Mouse (Mus musculus) left cerebral cortex, adult 18-20 months (tissue): ENCODE measurements around the gene Itpr1. TPM values are rescaled to one million over a fixed set of nuclear protein-coding genes. Genes with fewer than 3 reads are reported as not detected.

Experiments
- DNase-seq, 2 experiments: peaks; one replicate each; pipeline ENCODE4 v3.0.0; 2021 to 2022; ENCODE audit warnings: low spot score in 2 of 2, mixed read lengths in 1 of 2
- total RNA-seq, 2 experiments: library from RNA; stranded (reverse); gene quantifications; 2 replicates each; pipeline ENCODE4 v1.2.3; 2021

Gene Itpr1
- total RNA-seq, 2 experiments from 2014 or later = 477 to 491 TPM

- DNase-seq = no peak
Observed at GRCm38 (mm10) chr6:108213481-108214293, 791 bp downstream of the Itpr1 start.

- DNase-seq = no peak
Observed at GRCm38 (mm10) chr6:108214294-108214925, 1.5 kb downstream of the Itpr1 start.

GRCm38 (mm10) chr6:108216091-108216490 lies 3.2 kb downstream of the Itpr1 start:
- no peak for DNase-seq

GRCm38 (mm10) chr6:108216832-108217231 lies 3.9 kb downstream of the Itpr1 start:
- DNase-seq = no peak

GRCm38 (mm10) chr6:108217987-108218386 lies 5.1 kb downstream of the Itpr1 start:
- no peak for DNase-seq

- no peak for DNase-seq
Observed at GRCm38 (mm10) chr6:108222435-108222834, 9.5 kb downstream of the Itpr1 start.

GRCm38 (mm10) chr6:108222875-108223274 lies 10.0 kb downstream of the Itpr1 start:
- no peak for DNase-seq

GRCm38 (mm10) chr6:108224361-108224760 lies 11.5 kb downstream of the Itpr1 start:
- no peak for DNase-seq

GRCm38 (mm10) chr6:108225027-108225426 lies 12.1 kb downstream of the Itpr1 start:
- no peak for DNase-seq

GRCm38 (mm10) chr6:108226230-108226629 lies 13.3 kb downstream of the Itpr1 start:
- no peak for DNase-seq

- no peak for DNase-seq
Observed at GRCm38 (mm10) chr6:108227461-108227860, 14.6 kb downstream of the Itpr1 start.

- no peak for DNase-seq
Observed at GRCm38 (mm10) chr6:108228048-108228447, 15.2 kb downstream of the Itpr1 start.

- DNase-seq = no peak
Observed at GRCm38 (mm10) chr6:108228601-108229000, 15.7 kb downstream of the Itpr1 start.

GRCm38 (mm10) chr6:108230608-108231007 lies 17.7 kb downstream of the Itpr1 start:
- DNase-seq = no peak

GRCm38 (mm10) chr6:108231892-108232710 lies 19.2 kb downstream of the Itpr1 start:
- DNase-seq = no peak

GRCm38 (mm10) chr6:108233070-108233469 lies 20.2 kb downstream of the Itpr1 start:
- no peak for DNase-seq

- no peak for DNase-seq
Observed at GRCm38 (mm10) chr6:108234536-108234935, 21.6 kb downstream of the Itpr1 start.

GRCm38 (mm10) chr6:108235680-108236123 lies 22.8 kb downstream of the Itpr1 start:
- DNase-seq = no peak

- no peak for DNase-seq
Observed at GRCm38 (mm10) chr6:108236411-108236921, 23.6 kb downstream of the Itpr1 start.

GRCm38 (mm10) chr6:108236996-108237395 lies 24.1 kb downstream of the Itpr1 start:
- DNase-seq = no peak

GRCm38 (mm10) chr6:108237585-108237984 lies 24.7 kb downstream of the Itpr1 start:
- no peak for DNase-seq
